Mouse (Mus musculus) heart, postnatal 0 days (tissue): Measurements from ENCODE around the gene Cdipt. TPM values are rescaled to one million over a fixed set of nuclear protein-coding genes. Genes with fewer than 3 reads are reported as not detected.
A peak's percentile ranks its signal among the peaks of the same experiment; 100 is the strongest.

Experiments
- ATAC-seq: fragments of 200-750 bp; cut with Nextera tagmentation; 2 replicates; pipeline ENCODE4 v1.8.0; 2017; ENCODE audit warnings: low read depth, moderate number of reproducible peaks, moderate library complexity; ENCODE audit not compliant: insufficient read depth
- DNase-seq: peaks from one replicate; pipeline ENCODE4 v3.0.0-alpha.2; 2016; ENCODE audit warnings: low spot score
- H3K27ac ChIP-seq: fragments of 300-500 bp; sonication (generic); 2 replicates; pipeline ENCODE4 v1.5.1; 2014; ENCODE audit warnings: low read depth, mild to moderate bottlenecking
- H3K27me3 ChIP-seq: fragments of 300-500 bp; sonication (generic); 2 replicates; pipeline ENCODE4 v1.6.1; 2014; ENCODE audit warnings: low read length, mixed read lengths; ENCODE audit not compliant: control insufficient read depth, insufficient read depth
- H3K36me3 ChIP-seq: fragments of 300-500 bp; sonication (generic); replicated peaks from 2 replicates; pipeline ENCODE4 v1.6.1; 2014; ENCODE audit warnings: low read length, mixed read lengths; ENCODE audit not compliant: control insufficient read depth, insufficient read depth
- H3K4me1 ChIP-seq: fragments of 300-500 bp; sonication (generic); 2 replicates; pipeline ENCODE4 v1.6.1; 2014; ENCODE audit warnings: antibody characterized with exemption; ENCODE audit not compliant: control insufficient read depth, insufficient read depth
- H3K4me2 ChIP-seq: fragments of 300-500 bp; sonication (generic); 2 replicates; pipeline ENCODE4 v1.6.1; 2014; ENCODE audit warnings: low read depth, mild to moderate bottlenecking, low read length, moderate library complexity
- H3K4me3 ChIP-seq: fragments of 300-500 bp; sonication (generic); 2 replicates; pipeline ENCODE4 v1.5.1; 2014; ENCODE audit warnings: low read depth, low read length
- H3K9ac ChIP-seq: fragments of 300-500 bp; sonication (generic); replicated peaks from 2 replicates; pipeline ENCODE4 v1.6.1; 2014; ENCODE audit warnings: low read depth, low read length, mixed read lengths
- H3K9me3 ChIP-seq: fragments of 300-500 bp; sonication (generic); replicated peaks from 2 replicates; pipeline ENCODE4 v1.6.1; 2016; ENCODE audit warnings: low read length; ENCODE audit not compliant: control insufficient read depth
- CTCF ChIP-seq: IDR thresholded peaks from 2 replicates; pipeline ENCODE4 v1.5.1; 2016; ENCODE audit warnings: antibody characterized with exemption, control low read depth, low read depth
- EP300 ChIP-seq: IDR thresholded peaks from 2 replicates; pipeline ENCODE4 v1.6.1; 2016; ENCODE audit warnings: antibody characterized with exemption, low read depth
- WGBS: fragments of 180-500 bp; shearing (Covaris S2); extraction: QIAGEN DNeasy Blood & Tissue Kit; methylation state at CpG from one replicate; pipeline ENCODE4 v1.1.7; 2014; 5-methylcytosine and 5-hydroxymethylcytosine counted together
- polyA plus RNA-seq: library from polyadenylated mRNA; unstranded; fragments of >200 nt; fragmentation: Nextera tagmentation; extraction: Ambion mirVana; gene quantifications from 2 replicates; pipeline ENCODE4 v1.2.1, GENCODE M21; 2015
- total RNA-seq: library from RNA; depleted of rRNA; stranded (reverse); fragments of >200 nt; gene quantifications from 2 replicates; pipeline ENCODE4 v1.2.3, GENCODE M21; 2014; ENCODE audit warnings: low replicate concordance

The Cdipt gene
- total and polyA plus RNA-seq, 2 experiments from 2014 or later = 67.5 to 135 TPM

- peak within 1 kb of the TSS; percentile 46 for H3K9ac ChIP-seq
- peak; percentile 45 for DNase-seq
- ATAC-seq = no peak
- peaks cover 27% of the 10 kb centered on the region for H3K36me3 ChIP-seq
- H3K4me2 ChIP-seq = peak within 1 kb of the TSS; percentile 78
- H3K4me1 ChIP-seq = peaks cover 35% of the 10 kb centered on the region
- peak within 1 kb of the TSS; percentile 46 for H3K4me3 ChIP-seq
- WGBS = 3% methylated on average over 37 of the region's 37 CpGs
- H3K27me3 ChIP-seq = no peaks in the 10 kb centered on the region
- H3K27ac ChIP-seq = peak within 1 kb of the TSS; percentile 18; the same call in 1 of the 2 replicates
- TF ChIP-seq CTCF (no peak), EP300 (no peak)
- no peaks in the 10 kb centered on the region for H3K9me3 ChIP-seq
Measured at GRCm38 (mm10) chr7:127020901-127021562, 45.3 kb downstream of the Cdipt start, which contains the start of the genes Gm42742 and Prrt2. TSS of gene Gm42742 (minus strand) at chr7:127021097. TSS of gene Prrt2 (minus strand) at chr7:127021211.

GRCm38 (mm10) chr7:127021563-127022527 is 46.1 kb downstream of the Cdipt start:
- H3K4me2 ChIP-seq = peak overlapping the region; percentile 78
- H3K27ac ChIP-seq = peak overlapping the region; percentile 9; the same call in 1 of the 2 replicates
- peak overlapping the region; percentile 46 for H3K4me3 ChIP-seq
- TF ChIP-seq EP300 (no peak), CTCF (no peak)
- H3K9ac ChIP-seq = no peak overlapping the region
- no peak for ATAC-seq
- peaks cover 34% of the 10 kb centered on the region for H3K4me1 ChIP-seq
- peaks cover 27% of the 10 kb centered on the region for H3K36me3 ChIP-seq
- H3K27me3 ChIP-seq = no peaks in the 10 kb centered on the region
- no peaks in the 10 kb centered on the region for H3K9me3 ChIP-seq
- 58% methylated on average over 5 of the region's 5 CpGs for WGBS
- DNase-seq = no peak

GRCm38 (mm10) chr7:127022528-127023271 is 47.0 kb downstream of the Cdipt start:
- Histone ChIP-seq H3K9me3 (no peaks in the 10 kb centered on the region), H3K4me3 (no peak overlapping the region), H3K9ac (no peak overlapping the region), H3K4me1 (peaks cover 34% of the 10 kb centered on the region), H3K4me2 (0 out of 2 replicates have a peak overlapping the region, but pooled peaks have one; percentile 96), H3K27me3 (no peaks in the 10 kb centered on the region), H3K36me3 (peaks cover 27% of the 10 kb centered on the region), H3K27ac (no peak overlapping the region)
- TF ChIP-seq EP300 (no peak), CTCF (no peak)
- DNase-seq = no peak
- WGBS = 83% methylated on average over 7 of the region's 7 CpGs
- no peak for ATAC-seq

- 77% methylated on average over 13 of the region's 13 CpGs for WGBS
- ATAC-seq (no peak), DNase-seq (no peak)
- no peak for TF ChIP-seq EP300
- TF ChIP-seq CTCF = no peak
- no peaks in the 10 kb centered on the region for H3K27me3 ChIP-seq
- H3K4me3 ChIP-seq = no peak overlapping the region
- H3K36me3 ChIP-seq = peaks cover 27% of the 10 kb centered on the region
- no peaks in the 10 kb centered on the region for H3K9me3 ChIP-seq
- H3K4me2 ChIP-seq = peak overlapping the region; percentile 96; the same call in 1 of the 2 replicates
- no peak overlapping the region for H3K9ac ChIP-seq
- H3K4me1 ChIP-seq = peaks cover 39% of the 10 kb centered on the region
- no peak overlapping the region for H3K27ac ChIP-seq
Measured at GRCm38 (mm10) chr7:127023272-127023691, 47.6 kb downstream of the Cdipt start.
